Mouse (Mus musculus) retina, adult 2 months (tissue): ENCODE measurements around the gene Kcnj1.

Experiments used
- DNase-seq: peaks from one replicate; pipeline ENCODE4 v3.0.0-alpha.2; 2012; ENCODE audit warnings: low read depth, low spot score

Kcnj1 gene

GRCm38 (mm10) chr9:32394761-32395161 lies 22.5 kb downstream of the Kcnj1 start:
- DNase-seq: no peak

GRCm38 (mm10) chr9:32400212-32400611 lies 27.9 kb downstream of the Kcnj1 start:
- DNase-seq: no peak

GRCm38 (mm10) chr9:32400662-32401161 lies 28.4 kb downstream of the Kcnj1 start:
- DNase-seq: no peak

GRCm38 (mm10) chr9:32405191-32405925 lies 33.1 kb downstream of the Kcnj1 start:
- DNase-seq: peak; percentile 20

- DNase-seq: no peak
These were observed 36.4 kb downstream of the Kcnj1 start for GRCm38 (mm10) chr9:32408730-32409059.

- no peak for DNase-seq
These were observed 37.0 kb downstream of the Kcnj1 start for GRCm38 (mm10) chr9:32409060-32409961.

GRCm38 (mm10) chr9:32410671-32411070 lies 38.4 kb downstream of the Kcnj1 start:
- no peak for DNase-seq

- no peak for DNase-seq
These were observed 39.2 kb downstream of the Kcnj1 start for GRCm38 (mm10) chr9:32411507-32411906.

GRCm38 (mm10) chr9:32412836-32413580 lies 40.7 kb downstream of the Kcnj1 start:
- DNase-seq: no peak

- no peak for DNase-seq
These were observed 42.7 kb downstream of the Kcnj1 start for GRCm38 (mm10) chr9:32414956-32415355.

GRCm38 (mm10) chr9:32415952-32416351 lies 43.7 kb downstream of the Kcnj1 start:
- DNase-seq: no peak

GRCm38 (mm10) chr9:32417466-32418116 lies 45.3 kb downstream of the Kcnj1 start:
- no peak for DNase-seq

GRCm38 (mm10) chr9:32420711-32421110 lies 48.4 kb downstream of the Kcnj1 start:
- no peak for DNase-seq

GRCm38 (mm10) chr9:32425321-32425720 lies 53.0 kb downstream of the Kcnj1 start:
- DNase-seq: no peak

GRCm38 (mm10) chr9:32431061-32431460 lies 58.8 kb downstream of the Kcnj1 start:
- DNase-seq: no peak

- no peak for DNase-seq
These were observed 62.2 kb downstream of the Kcnj1 start for GRCm38 (mm10) chr9:32434241-32435213.

- DNase-seq: no peak
These were observed 70.8 kb downstream of the Kcnj1 start for GRCm38 (mm10) chr9:32443115-32443514.

GRCm38 (mm10) chr9:32443817-32444216 lies 71.5 kb downstream of the Kcnj1 start:
- no peak for DNase-seq

GRCm38 (mm10) chr9:32444453-32445201 lies 72.3 kb downstream of the Kcnj1 start:
- DNase-seq: no peak
